Mouse (Mus musculus) megakaryocyte progenitor cell, adult 5-6 weeks (primary cell): ENCODE measurements at regions not wholly inside any gene's neighbourhood (a gene's known extent, or its start where the extent isn't known, plus 50 kb on each side); places are given as distances from the start of the nearest gene placed in this dataset.

ENCODE experiments used
- ATAC-seq: replicated peaks from 2 replicates; pipeline ENCODE4 v1.8.0; 2016; ENCODE audit warnings: mild to moderate bottlenecking, moderate TSS enrichment, inconsistent platforms; ENCODE audit not compliant: poor library complexity

DNA sequence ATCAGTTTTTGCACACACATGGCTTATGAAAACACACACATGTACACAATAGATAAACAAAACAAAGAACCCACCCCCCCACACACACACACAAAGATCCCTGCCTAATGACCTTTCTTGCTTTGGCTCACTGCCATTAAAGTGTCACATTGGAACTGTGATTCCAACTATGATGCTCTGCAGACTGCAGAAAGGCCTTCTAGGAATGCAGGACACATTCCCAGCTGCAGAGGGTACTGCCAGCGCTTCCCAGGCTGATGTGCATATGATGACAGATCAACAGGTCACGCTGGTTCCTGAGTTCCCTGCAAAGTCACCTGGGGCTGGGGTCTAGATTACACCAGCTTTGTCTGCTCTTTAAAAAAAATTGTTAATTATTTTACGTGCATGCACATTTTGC is 68.1 kb upstream of the Ppm1j start:
- no peak for ATAC-seq

DNA sequence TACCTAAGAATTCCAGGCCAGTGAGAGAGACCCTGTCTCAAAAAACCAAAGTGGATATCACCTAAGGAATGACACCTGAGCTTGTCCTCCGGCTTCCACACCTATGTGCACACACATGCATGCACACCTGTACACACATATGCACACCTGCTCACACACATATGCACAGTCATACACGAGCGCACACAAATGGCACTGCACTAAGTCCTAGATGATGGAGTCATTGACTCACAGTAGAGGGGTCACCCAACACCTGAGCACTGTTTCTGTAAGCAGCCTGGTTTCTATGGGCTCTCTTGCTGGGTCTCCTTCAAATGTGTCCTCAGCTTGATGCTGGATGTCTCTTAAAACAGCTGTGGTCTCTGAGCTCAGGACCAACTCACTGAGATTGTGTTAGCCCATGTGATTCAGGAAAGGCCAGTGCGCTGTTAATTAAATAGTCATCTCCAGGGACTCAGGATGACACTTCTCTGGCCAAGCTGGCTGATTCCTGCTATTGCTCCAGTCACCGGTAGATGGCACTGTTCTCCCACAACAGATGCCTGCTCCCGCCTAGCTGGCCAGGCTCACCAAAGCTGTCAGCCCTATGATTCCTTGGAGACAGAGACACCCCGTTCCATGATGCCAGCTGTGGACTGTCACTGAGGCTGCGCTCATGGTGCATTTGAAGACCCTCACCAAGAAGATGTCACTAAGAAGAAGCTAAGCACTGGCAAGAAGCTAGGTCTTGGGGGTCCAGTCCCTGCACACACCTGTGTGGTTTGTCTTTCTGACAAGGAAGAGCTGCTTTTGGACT is 66.8 kb upstream of the Ppm1j start:
- peak; percentile 95 for ATAC-seq

DNA sequence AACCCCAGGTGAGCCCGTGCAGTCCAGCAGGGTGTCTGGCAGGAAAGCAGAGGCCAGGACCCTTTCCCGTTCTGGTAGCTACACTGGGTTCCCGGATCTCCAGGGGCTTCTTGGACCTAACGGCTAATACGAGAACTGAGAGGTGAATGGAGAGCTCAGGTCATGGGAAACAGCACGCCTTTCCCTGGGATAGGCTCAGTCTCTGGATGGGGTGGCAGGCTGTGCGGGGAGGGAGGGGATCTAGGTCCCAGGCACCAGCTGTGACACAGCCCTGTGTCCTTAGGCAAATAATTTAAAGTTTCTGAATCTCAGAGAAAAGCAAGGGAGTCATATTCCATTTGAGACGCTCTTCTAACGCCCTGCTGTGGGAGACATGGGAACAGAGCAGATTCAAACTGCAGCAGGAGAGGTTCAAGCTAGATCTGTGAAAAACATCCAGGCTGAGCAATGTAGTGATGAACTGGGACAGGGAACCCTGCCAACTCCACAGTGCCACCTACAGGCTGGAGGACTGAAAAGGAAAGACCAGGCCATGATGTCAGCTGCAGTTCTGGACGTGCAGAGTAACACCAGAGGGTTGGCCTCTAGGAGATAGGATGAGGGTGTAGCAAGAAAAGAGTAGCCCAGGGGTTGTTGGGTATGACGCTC is 66.1 kb upstream of the Ppm1j start:
- peak; percentile 93 for ATAC-seq
